Mouse (Mus musculus): ENCODE measurements around the gene Gng10. TPM values are rescaled to one million over a fixed set of nuclear protein-coding genes. Genes with fewer than 3 reads are reported as not detected.
A peak's percentile ranks its signal among the peaks of the same experiment; 100 is the strongest.

Gng10 gene
- polyA plus RNA-seq, 1 experiment from 2014 or later = 60.9 TPM

DNA sequence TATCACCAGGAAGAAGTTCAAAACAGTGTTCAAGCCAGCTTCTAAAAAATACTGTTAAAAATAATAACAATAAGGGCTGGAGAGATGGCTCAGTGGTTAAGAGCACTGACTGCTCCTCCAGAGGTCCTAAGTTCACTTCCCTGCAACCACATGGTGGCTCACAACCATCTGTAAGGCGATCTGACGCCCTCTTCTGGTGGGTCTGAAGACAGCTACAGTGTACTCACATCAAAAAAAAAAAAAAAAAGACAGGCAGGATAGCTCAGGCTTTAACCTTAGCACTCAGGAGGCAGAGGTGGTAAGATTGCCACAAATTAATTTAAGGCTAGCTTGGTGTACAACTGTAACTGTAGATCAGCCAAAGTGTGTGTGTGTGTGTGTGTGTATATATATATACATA, 34.3 kb upstream of the Gng10 start:
- Histone ChIP-seq H3K27me3 (ENCODE audit: low read depth, poor library complexity, severe bottlenecking) (peaks cover 15% of the 10 kb centered on the region), H3K4me1 (peaks cover 26% of the 10 kb centered on the region), H3K27ac (replicated peaks) (no peak overlapping the region), H3K4me3 (no peak overlapping the region), H3K9me3 (replicated peaks) (no peaks in the 10 kb centered on the region), H3K36me3 (no peaks in the 10 kb centered on the region)
- 2% methylated on average over 2 of the region's 2 CpGs for WGBS
- DNase-seq (ENCODE audit: low spot score) = peak; percentile 23

- Histone ChIP-seq H3K4me1 (peaks cover 33% of the 10 kb centered on the region), H3K27ac (replicated peaks) (peak within 1 kb of the TSS; percentile 92), H3K36me3 (no peaks in the 10 kb centered on the region), H3K27me3 (ENCODE audit: low read depth, poor library complexity, severe bottlenecking) (peaks cover 22% of the 10 kb centered on the region), H3K4me3 (peak within 1 kb of the TSS; percentile 93), H3K9me3 (replicated peaks) (no peaks in the 10 kb centered on the region)
- DNase-seq (ENCODE audit: low spot score) = peak; percentile 92
- under 1% methylated on average over 89 of the region's 89 CpGs for WGBS
Measured at GRCm38 (mm10) chr4:59002948-59003805, 31.7 kb upstream of the Gng10 start, which contains the start of gene Gm20503. Gene Gm20503 (plus strand): TSS chr4:59003210.

GRCm38 (mm10) chr4:59003806-59004200, 31.1 kb upstream of the Gng10 start:
- peaks cover 33% of the 10 kb centered on the region for H3K4me1 ChIP-seq
- no peaks in the 10 kb centered on the region for H3K9me3 ChIP-seq (replicated peaks)
- H3K36me3 ChIP-seq = no peaks in the 10 kb centered on the region
- H3K4me3 ChIP-seq = peak overlapping the region; percentile 93
- H3K27me3 ChIP-seq (ENCODE audit: low read depth, poor library complexity, severe bottlenecking) = peaks cover 29% of the 10 kb centered on the region
- H3K27ac ChIP-seq (replicated peaks) = peak overlapping the region; percentile 92
- 36% methylated on average over 7 of the region's 7 CpGs for WGBS
- no peak for DNase-seq (ENCODE audit: low spot score)

GRCm38 (mm10) chr4:59006211-59006610, 28.7 kb upstream of the Gng10 start:
- no peaks in the 10 kb centered on the region for H3K36me3 ChIP-seq
- no peaks in the 10 kb centered on the region for H3K9me3 ChIP-seq (replicated peaks)
- H3K27me3 ChIP-seq (ENCODE audit: low read depth, poor library complexity, severe bottlenecking) = peaks cover 43% of the 10 kb centered on the region
- no peak overlapping the region for H3K27ac ChIP-seq (replicated peaks)
- 67% methylated on average over 8 of the region's 8 CpGs for WGBS
- peaks cover 33% of the 10 kb centered on the region for H3K4me1 ChIP-seq
- H3K4me3 ChIP-seq = no peak overlapping the region
- DNase-seq (ENCODE audit: low spot score) = no peak

GRCm38 (mm10) chr4:59007016-59007415, 27.9 kb upstream of the Gng10 start:
- H3K27me3 ChIP-seq (ENCODE audit: low read depth, poor library complexity, severe bottlenecking) = peaks cover 43% of the 10 kb centered on the region
- DNase-seq (ENCODE audit: low spot score) = no peak
- no peaks in the 10 kb centered on the region for H3K36me3 ChIP-seq
- peaks cover 33% of the 10 kb centered on the region for H3K4me1 ChIP-seq
- no peak overlapping the region for H3K27ac ChIP-seq (replicated peaks)
- no peak overlapping the region for H3K4me3 ChIP-seq
- 65% methylated on average over 6 of the region's 6 CpGs for WGBS
- H3K9me3 ChIP-seq (replicated peaks) = no peaks in the 10 kb centered on the region

GRCm38 (mm10) chr4:59007974-59008373, 26.9 kb upstream of the Gng10 start:
- WGBS = 82% methylated on average over 5 of the region's 5 CpGs
- peaks cover 43% of the 10 kb centered on the region for H3K27me3 ChIP-seq (ENCODE audit: low read depth, poor library complexity, severe bottlenecking)

GRCm38 (mm10) chr4:59009186-59009585, 25.7 kb upstream of the Gng10 start:
- H3K4me3 ChIP-seq = no peak overlapping the region
- WGBS = 92% methylated on average over 7 of the region's 7 CpGs
- H3K27ac ChIP-seq (replicated peaks) = no peak overlapping the region
- no peaks in the 10 kb centered on the region for H3K9me3 ChIP-seq (replicated peaks)
- peaks cover 42% of the 10 kb centered on the region for H3K27me3 ChIP-seq (ENCODE audit: low read depth, poor library complexity, severe bottlenecking)
- H3K4me1 ChIP-seq = peaks cover 17% of the 10 kb centered on the region
- no peaks in the 10 kb centered on the region for H3K36me3 ChIP-seq
- no peak for DNase-seq (ENCODE audit: low spot score)

More at GRCm38 (mm10) chr4:59007974-59008373, 26.9 kb upstream of the Gng10 start:
- H3K4me1 ChIP-seq = peaks cover 27% of the 10 kb centered on the region
- no peak for DNase-seq (ENCODE audit: low spot score)
- no peaks in the 10 kb centered on the region for H3K9me3 ChIP-seq (replicated peaks)
- no peaks in the 10 kb centered on the region for H3K36me3 ChIP-seq
- H3K27ac ChIP-seq (replicated peaks) = no peak overlapping the region
- no peak overlapping the region for H3K4me3 ChIP-seq

GRCm38 (mm10) chr4:59009696-59010095, 25.2 kb upstream of the Gng10 start:
- no peak for DNase-seq (ENCODE audit: low spot score)

GRCm38 (mm10) chr4:59011446-59011845, 23.4 kb upstream of the Gng10 start:
- 88% methylated on average over 3 of the region's 3 CpGs for WGBS
- H3K4me3 ChIP-seq = no peak overlapping the region
- H3K27me3 ChIP-seq (ENCODE audit: low read depth, poor library complexity, severe bottlenecking) = peaks cover 24% of the 10 kb centered on the region; the same call in 1 of the 2 replicates
- no peak overlapping the region for H3K27ac ChIP-seq (replicated peaks)
- no peak for DNase-seq (ENCODE audit: low spot score)
- no peaks in the 10 kb centered on the region for H3K9me3 ChIP-seq (replicated peaks)
- H3K36me3 ChIP-seq = no peaks in the 10 kb centered on the region
- peaks cover 4% of the 10 kb centered on the region for H3K4me1 ChIP-seq

More at GRCm38 (mm10) chr4:59009696-59010095, 25.2 kb upstream of the Gng10 start:
- WGBS = 67% methylated on average over 4 of the region's 4 CpGs
- Histone ChIP-seq H3K9me3 (replicated peaks) (no peaks in the 10 kb centered on the region), H3K4me3 (no peak overlapping the region), H3K27me3 (ENCODE audit: low read depth, poor library complexity, severe bottlenecking) (peaks cover 37% of the 10 kb centered on the region), H3K4me1 (peaks cover 12% of the 10 kb centered on the region), H3K36me3 (no peaks in the 10 kb centered on the region), H3K27ac (replicated peaks) (no peak overlapping the region)

DNA sequence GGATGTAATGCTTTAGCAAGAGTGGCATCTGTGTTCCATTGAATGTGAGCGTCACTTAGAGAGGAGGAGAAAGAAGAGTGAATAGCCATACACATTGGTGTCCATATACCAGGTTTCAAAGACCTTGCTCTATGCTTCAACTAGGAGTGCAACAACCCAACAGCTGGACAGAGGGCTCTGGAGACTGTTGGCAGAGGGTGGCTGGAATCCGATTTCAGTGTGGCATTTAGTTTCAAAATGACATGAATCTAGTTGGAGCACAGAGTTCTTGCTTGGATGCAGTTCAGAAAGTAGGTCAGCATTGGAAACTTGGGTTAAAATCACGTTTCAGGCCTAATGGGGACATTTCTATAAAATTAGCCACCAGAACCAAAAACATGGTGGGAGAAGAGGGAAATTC, 19.7 kb upstream of the Gng10 start:
- 92% methylated on average over 3 of the region's 3 CpGs for WGBS

GRCm38 (mm10) chr4:59016922-59017321, 18.0 kb upstream of the Gng10 start:
- no peak overlapping the region for H3K27ac ChIP-seq (replicated peaks)
- no peaks in the 10 kb centered on the region for H3K9me3 ChIP-seq (replicated peaks)
- no peak overlapping the region for H3K4me3 ChIP-seq
- WGBS = 90% methylated on average over 2 of the region's 2 CpGs
- H3K36me3 ChIP-seq = peaks cover 31% of the 10 kb centered on the region
- DNase-seq (ENCODE audit: low spot score) = no peak
- no peaks in the 10 kb centered on the region for H3K4me1 ChIP-seq
- H3K27me3 ChIP-seq (ENCODE audit: low read depth, poor library complexity, severe bottlenecking) = no peaks in the 10 kb centered on the region

More for the DNA sequence above, 19.7 kb upstream of the Gng10 start:
- no peak for DNase-seq (ENCODE audit: low spot score)
- Histone ChIP-seq H3K4me3 (no peak overlapping the region), H3K27me3 (ENCODE audit: low read depth, poor library complexity, severe bottlenecking) (0 out of 2 replicates have a peak, but pooled peaks cover 1% of the 10 kb centered on the region), H3K27ac (replicated peaks) (no peak overlapping the region), H3K4me1 (no peaks in the 10 kb centered on the region), H3K9me3 (replicated peaks) (no peaks in the 10 kb centered on the region), H3K36me3 (peaks cover 20% of the 10 kb centered on the region)

- Histone ChIP-seq H3K27me3 (ENCODE audit: low read depth, poor library complexity, severe bottlenecking) (peaks cover 10% of the 10 kb centered on the region; the same call in 1 of the 2 replicates), H3K4me3 (peak overlapping the region; percentile 83), H3K27ac (replicated peaks) (peak overlapping the region; percentile 89), H3K4me1 (peaks cover 13% of the 10 kb centered on the region; the same call in 1 of the 2 replicates), H3K9me3 (replicated peaks) (peaks cover 7% of the 10 kb centered on the region), H3K36me3 (no peaks in the 10 kb centered on the region)
- DNase-seq (ENCODE audit: low spot score) = no peak
- WGBS = 80% methylated on average over 10 of the region's 10 CpGs
Measured at GRCm38 (mm10) chr4:59034325-59034917, 467 bp upstream of the Gng10 start.
